Mouse (Mus musculus) thymus, adult 2 months (tissue): ENCODE data around the gene Aco2. TPM values are rescaled to one million over a fixed set of nuclear protein-coding genes. Genes with fewer than 3 reads are reported as not detected.
"Not testable (repeated sequence)": the region's sequence is repeated elsewhere in the genome, so short reads cannot be mapped to it uniquely, and the experiment has no call there.

Source experiments
- DNase-seq: peaks from one replicate; pipeline ENCODE4 v3.0.0; 2021
- H3K27ac ChIP-seq: fragments of 200-500 bp; 2 replicates; pipeline ENCODE4 v1.5.1; 2012; ENCODE audit warnings: low read length, control low read depth; ENCODE audit not compliant: control insufficient read depth, insufficient read depth
- H3K27me3 ChIP-seq: fragments of 200-500 bp; 2 replicates; pipeline ENCODE4 v1.6.1; 2012; ENCODE audit warnings: mild to moderate bottlenecking, low read length, moderate library complexity, mixed read lengths; ENCODE audit not compliant: control insufficient read depth, insufficient read depth
- H3K36me3 ChIP-seq: fragments of 200-500 bp; 2 replicates; pipeline ENCODE4 v1.6.1; 2012; ENCODE audit warnings: mild to moderate bottlenecking, low read length, moderate library complexity; ENCODE audit not compliant: control insufficient read depth, insufficient read depth
- H3K4me1 ChIP-seq: fragments of 200-500 bp; replicated peaks from 2 replicates; pipeline ENCODE4 v1.6.1; 2012; ENCODE audit warnings: low read length; ENCODE audit not compliant: control insufficient read depth, insufficient read depth
- H3K4me3 ChIP-seq: fragments of 200-500 bp; 2 replicates; pipeline ENCODE4 v1.5.1; 2012; ENCODE audit warnings: mild to moderate bottlenecking, low read length, control low read depth, moderate library complexity; ENCODE audit not compliant: control insufficient read depth, insufficient read depth
- CTCF ChIP-seq: fragments of 200-500 bp; IDR thresholded peaks from 2 replicates; pipeline ENCODE4 v1.5.1; 2012; ENCODE audit warnings: mild to moderate bottlenecking, control low read depth, low read length, moderate library complexity, borderline replicate concordance; ENCODE audit not compliant: control insufficient read depth, poor library complexity, insufficient read depth; ENCODE audit errors: extremely low read depth
- POLR2A ChIP-seq: fragments of 200-500 bp; IDR thresholded peaks from 2 replicates; pipeline ENCODE4 v1.6.1; 2012; ENCODE audit warnings: mild to moderate bottlenecking, low read length, control low read depth, moderate library complexity; ENCODE audit not compliant: control insufficient read depth, poor library complexity, insufficient read depth; ENCODE audit errors: extremely low read depth
- WGBS: fragments of 180-500 bp; shearing (Covaris S2); methylation state at CpG from one replicate; pipeline ENCODE4 v1.1.7; 2018; 5-methylcytosine and 5-hydroxymethylcytosine counted together
- polyA plus RNA-seq: library from polyadenylated mRNA; depleted of rRNA; stranded (reverse); fragments of >200 nt; gene quantifications from 2 replicates; pipeline ENCODE4 v1.2.3, GENCODE M21; 2012

Aco2 gene
- polyA plus RNA-seq, 1 experiment, result 377 TPM

GRCm38 (mm10) chr15:81904939-81905338 is 32.8 kb downstream of the Aco2 start:
- H3K27me3 ChIP-seq, result no peaks in the 10 kb centered on the region
- 40% methylated on average over 2 of the region's 2 CpGs for WGBS
- H3K4me3 ChIP-seq, result no peak overlapping the region
- TF ChIP-seq POLR2A, result no peak
- peak; percentile 73 for DNase-seq
- peaks cover 39% of the 10 kb centered on the region for H3K36me3 ChIP-seq
- H3K4me1 ChIP-seq, result no peaks in the 10 kb centered on the region
- no peak overlapping the region for H3K27ac ChIP-seq

DNA sequence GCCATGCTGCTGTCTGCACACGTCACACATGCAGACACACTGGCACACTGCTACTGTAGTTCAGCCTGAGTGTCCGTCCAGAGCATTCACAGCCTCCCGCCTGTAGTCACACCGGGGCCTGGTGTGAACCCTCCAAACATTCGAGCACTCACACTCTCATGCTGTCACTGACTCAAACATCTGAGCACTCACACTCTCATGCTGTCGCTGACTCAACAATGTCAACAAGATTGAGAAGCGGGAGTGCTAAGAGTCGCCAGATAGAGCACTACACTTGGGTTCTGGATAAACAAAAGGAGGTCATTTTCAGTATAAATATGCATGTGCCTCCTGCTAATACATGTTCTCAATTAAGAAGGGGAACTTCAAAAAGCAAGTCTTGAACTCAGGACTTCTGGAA is 35.8 kb downstream of the Aco2 start:
- DNase-seq, result no peak
- Histone ChIP-seq H3K27ac (no peak overlapping the region), H3K4me3 (no peak overlapping the region), H3K4me1 (no peaks in the 10 kb centered on the region), H3K36me3 (peaks cover 55% of the 10 kb centered on the region), H3K27me3 (no peaks in the 10 kb centered on the region)
- TF ChIP-seq CTCF, result no peak
- TF ChIP-seq POLR2A, result no peak
- 97% methylated on average over 8 of the region's 8 CpGs for WGBS

GRCm38 (mm10) chr15:81908767-81909166 is 36.7 kb downstream of the Aco2 start:
- not testable (repeated sequence) for H3K27me3 ChIP-seq, H3K4me3 ChIP-seq, H3K4me1 ChIP-seq, H3K27ac ChIP-seq, DNase-seq
- H3K36me3 ChIP-seq, result peaks cover 56% of the 10 kb centered on the region
- 96% methylated on average over 4 of the region's 4 CpGs for WGBS

DNA sequence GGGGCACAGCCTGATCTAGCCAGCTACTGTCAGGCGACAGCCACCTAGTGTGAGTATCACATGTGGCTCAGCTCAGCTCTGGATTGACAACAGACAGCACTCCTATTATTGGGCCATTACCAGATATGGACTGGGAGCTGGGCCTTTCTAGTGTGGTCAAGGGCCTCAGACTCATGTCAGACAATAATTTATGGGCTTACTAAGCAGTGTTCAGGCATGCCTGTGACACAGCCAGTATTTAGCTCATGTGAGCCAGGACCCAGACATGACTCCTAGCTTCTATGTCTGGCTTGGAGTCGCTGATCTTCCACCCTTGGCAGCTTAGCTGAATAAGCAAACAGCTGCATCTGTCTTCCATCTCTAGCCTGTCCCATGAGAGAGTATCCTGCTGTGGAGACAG is 40.4 kb downstream of the Aco2 start:
- Histone ChIP-seq H3K27ac (no peak overlapping the region), H3K27me3 (no peaks in the 10 kb centered on the region), H3K4me1 (no peaks in the 10 kb centered on the region), H3K4me3 (no peak overlapping the region), H3K36me3 (peaks cover 65% of the 10 kb centered on the region)
- 94% methylated on average over 2 of the region's 2 CpGs for WGBS
- TF ChIP-seq CTCF (no peak), POLR2A (no peak)
- DNase-seq, result no peak

DNA sequence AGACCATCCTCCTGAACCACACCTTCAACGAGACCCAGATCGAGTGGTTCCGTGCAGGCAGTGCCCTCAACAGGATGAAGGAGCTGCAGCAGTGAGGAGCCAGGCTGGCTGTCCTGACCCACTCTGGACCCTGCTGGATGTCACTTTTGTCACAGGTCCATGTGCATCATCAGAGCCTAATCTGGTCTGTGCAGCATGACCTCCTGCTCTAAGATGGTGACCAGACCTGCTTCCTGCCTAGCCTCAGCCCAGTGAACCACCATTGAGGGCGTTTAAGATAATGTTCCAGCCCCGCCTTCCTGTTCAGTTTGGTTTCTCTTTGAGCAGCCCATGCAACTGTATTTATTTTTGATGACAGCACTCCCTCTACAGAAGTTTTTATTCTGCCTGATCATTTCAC is 42.6 kb downstream of the Aco2 start:
- Histone ChIP-seq H3K4me1 (no peaks in the 10 kb centered on the region), H3K4me3 (no peak overlapping the region), H3K27me3 (no peaks in the 10 kb centered on the region), H3K36me3 (peaks cover 56% of the 10 kb centered on the region), H3K27ac (no peak overlapping the region)
- TF ChIP-seq POLR2A (no peak), CTCF (no peak)
- no peak for DNase-seq
- 81% methylated on average over 5 of the region's 5 CpGs for WGBS

GRCm38 (mm10) chr15:81915663-81916062 is 43.6 kb downstream of the Aco2 start:
- H3K36me3 ChIP-seq, result peaks cover 51% of the 10 kb centered on the region
- H3K27ac ChIP-seq, result no peak overlapping the region
- no peaks in the 10 kb centered on the region for H3K27me3 ChIP-seq
- no peak for DNase-seq
- WGBS, result 96% methylated on average over 5 of the region's 5 CpGs
- H3K4me1 ChIP-seq, result no peaks in the 10 kb centered on the region
- TF ChIP-seq POLR2A, result no peak
- no peak for TF ChIP-seq CTCF
- no peak overlapping the region for H3K4me3 ChIP-seq

GRCm38 (mm10) chr15:81917201-81917600 is 45.1 kb downstream of the Aco2 start:
- peaks cover 36% of the 10 kb centered on the region for H3K36me3 ChIP-seq
- H3K4me1 ChIP-seq, result no peaks in the 10 kb centered on the region
- 89% methylated on average over 12 of the region's 12 CpGs for WGBS
- TF ChIP-seq CTCF, result no peak
- no peak for TF ChIP-seq POLR2A
- H3K27me3 ChIP-seq, result no peaks in the 10 kb centered on the region
- DNase-seq, result no peak
- no peak overlapping the region for H3K27ac ChIP-seq
- H3K4me3 ChIP-seq, result no peak overlapping the region
